Mouse (Mus musculus): ENCODE data around the gene Slc22a15. TPM values are rescaled to one million over a fixed set of nuclear protein-coding genes. Genes with fewer than 3 reads are reported as not detected.

Slc22a15 gene
- polyA plus RNA-seq (2015; fragmentation: Nextera tagmentation; extraction: Ambion mirVana) = 4.2 and 4.5 TPM in 2 replicates

DNA sequence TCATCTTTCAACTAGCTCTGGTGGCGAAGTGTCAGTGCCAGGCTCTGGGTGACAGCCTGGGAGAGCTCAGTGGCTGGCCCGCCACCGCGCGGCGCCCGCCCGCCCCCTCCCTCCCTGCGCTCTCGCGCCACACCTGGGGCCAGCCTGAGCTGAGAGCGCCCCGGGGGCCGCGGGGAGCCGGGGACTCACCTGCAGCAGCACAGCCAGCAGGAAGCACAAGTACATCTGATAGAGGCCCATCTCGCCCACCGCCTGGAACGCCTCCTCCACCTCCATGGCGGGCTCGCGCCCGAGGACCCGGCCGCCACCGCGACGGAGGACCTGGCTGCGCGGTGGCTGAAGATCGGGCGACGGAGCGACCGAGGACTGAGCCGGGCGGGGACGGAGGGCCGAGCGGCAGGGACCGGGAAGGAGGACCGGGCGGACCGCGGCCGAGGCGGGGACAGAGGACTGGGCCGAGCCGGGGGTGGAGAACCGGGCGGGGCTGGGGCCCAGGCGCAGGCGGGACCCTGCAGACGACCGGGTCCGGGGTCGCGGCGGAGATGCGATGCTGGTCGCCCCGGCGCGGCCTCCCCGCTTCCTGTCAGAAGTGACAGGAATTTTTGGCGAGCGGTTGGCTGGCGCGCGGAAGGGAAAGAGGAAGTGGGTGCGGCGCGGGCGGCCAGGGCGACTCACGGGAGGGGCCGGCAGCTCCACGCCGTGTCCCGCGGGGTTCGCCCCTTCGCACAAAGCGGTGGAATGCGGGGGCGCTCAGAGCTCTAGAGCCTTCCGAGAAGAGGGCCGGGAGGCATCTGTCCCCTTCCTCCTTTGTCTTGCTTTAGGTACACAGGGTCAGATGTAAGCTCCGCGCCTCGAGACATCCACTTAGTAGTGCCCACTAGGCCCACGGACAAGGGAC, at the start of gene Slc22a15:
Gene Slc22a15 (minus strand): TSS at position 611 of the 898 bp plus-strand sequence.
- 2% methylated on average over 59 of the region's 92 CpGs for WGBS

DNA sequence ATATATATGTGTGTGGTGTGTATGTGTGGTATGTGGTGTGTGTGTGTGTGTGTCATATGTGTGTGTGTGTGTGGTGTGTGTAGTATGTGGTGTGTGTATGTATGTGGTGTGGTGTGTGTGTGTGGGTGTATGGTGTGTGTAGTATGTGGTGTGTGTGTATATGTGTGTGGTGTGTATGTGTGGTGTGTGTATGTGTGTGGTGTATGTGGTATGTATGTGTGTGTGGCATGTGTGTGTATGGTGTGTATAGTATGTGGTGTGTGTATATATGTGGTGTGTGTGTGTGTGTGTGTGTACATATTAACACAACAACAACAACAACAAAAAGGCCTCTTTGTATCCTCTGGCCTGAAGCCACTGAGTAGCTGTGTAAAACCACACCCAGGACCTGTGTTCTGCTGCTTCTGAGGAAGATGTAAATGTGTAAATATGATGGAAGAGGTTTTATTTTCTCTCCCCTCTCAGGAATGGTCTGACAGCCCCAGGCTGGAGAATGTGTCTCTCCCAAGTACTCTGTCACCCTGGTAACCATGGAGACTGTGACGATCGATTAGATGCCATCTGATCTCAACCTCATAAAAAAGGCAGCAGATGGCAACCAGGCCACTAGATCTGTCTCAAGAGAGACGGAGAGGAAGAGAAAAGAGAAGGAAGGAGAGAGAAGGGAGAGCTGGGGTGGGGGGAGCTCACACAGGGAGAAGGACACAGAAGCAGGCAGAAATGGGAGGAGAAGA, 42.7 kb upstream of the Slc22a15 start:
- Histone ChIP-seq H3K4me2 (replicated peaks; ENCODE audit: low read depth, low read length) (no peak overlapping the region), H3K36me3 (ENCODE audit: insufficient read depth, low read length) (no peaks in the 10 kb centered on the region), H3K4me1 (ENCODE audit: insufficient read depth, low read depth, low read length) (no peaks in the 10 kb centered on the region), H3K9ac (replicated peaks; ENCODE audit: low read depth) (no peak overlapping the region), H3K27me3 (replicated peaks; ENCODE audit: insufficient read depth, low read length) (no peaks in the 10 kb centered on the region), H3K27ac (ENCODE audit: low read length) (no peak overlapping the region), H3K4me3 (ENCODE audit: low read depth, low read length) (no peak overlapping the region), H3K9me3 (ENCODE audit: low read length) (no peaks in the 10 kb centered on the region)
- ATAC-seq = no peak
- no peak for TF ChIP-seq CTCF (IDR thresholded peaks at IDR 0.05)
- no peak for TF ChIP-seq EP300 (IDR thresholded peaks at IDR 0.05)
- WGBS = 29% methylated on average over 3 of the region's 3 CpGs
- DNase-seq (ENCODE audit: low spot score) = no peak

More for the DNA sequence above, at the start of gene Slc22a15:
- Histone ChIP-seq H3K4me3 (ENCODE audit: low read depth, low read length) (peak within 1 kb of the TSS; percentile 82), H3K36me3 (ENCODE audit: insufficient read depth, low read length) (no peaks in the 10 kb centered on the region), H3K27me3 (replicated peaks; ENCODE audit: insufficient read depth, low read length) (no peaks in the 10 kb centered on the region), H3K4me1 (ENCODE audit: insufficient read depth, low read depth, low read length) (0 out of 2 replicates have a peak, but pooled peaks cover 4% of the 10 kb centered on the region), H3K4me2 (replicated peaks; ENCODE audit: low read depth, low read length) (peak within 1 kb of the TSS; percentile 94), H3K9ac (replicated peaks; ENCODE audit: low read depth) (peak within 1 kb of the TSS; percentile 91), H3K27ac (ENCODE audit: low read length) (peak within 1 kb of the TSS; percentile 92), H3K9me3 (ENCODE audit: low read length) (no peaks in the 10 kb centered on the region)
- TF ChIP-seq CTCF (IDR thresholded peaks at IDR 0.05) (peak; percentile 20; the same call in 1 of the 2 replicates), EP300 (IDR thresholded peaks at IDR 0.05) (no peak)
- DNase-seq (ENCODE audit: low spot score) = peak; percentile 84
- ATAC-seq = peak; percentile 87

DNA sequence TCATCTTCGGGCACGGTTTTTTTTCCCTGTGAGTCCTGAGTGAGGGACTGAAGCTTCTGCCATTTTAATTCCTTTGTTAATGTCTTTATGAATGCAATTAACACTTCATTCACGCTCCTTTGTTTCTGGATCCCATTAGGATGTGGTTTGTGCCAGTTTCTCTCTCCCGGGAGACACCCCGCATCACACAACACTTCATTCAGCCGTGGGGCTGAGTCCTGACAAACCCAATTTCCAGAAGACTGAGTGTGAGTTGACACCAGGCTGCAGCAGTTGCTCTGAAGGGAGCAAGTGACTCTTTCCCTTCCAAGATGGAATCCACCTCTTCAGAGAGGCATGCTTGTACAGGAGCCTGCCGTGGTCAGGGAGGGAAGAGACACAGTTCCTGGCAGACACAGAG, 40.1 kb upstream of the Slc22a15 start:
- Histone ChIP-seq H3K9ac (replicated peaks; ENCODE audit: low read depth) (no peak overlapping the region), H3K4me2 (replicated peaks; ENCODE audit: low read depth, low read length) (no peak overlapping the region), H3K36me3 (ENCODE audit: insufficient read depth, low read length) (no peaks in the 10 kb centered on the region), H3K4me1 (ENCODE audit: insufficient read depth, low read depth, low read length) (no peaks in the 10 kb centered on the region), H3K4me3 (ENCODE audit: low read depth, low read length) (no peak overlapping the region), H3K9me3 (ENCODE audit: low read length) (no peaks in the 10 kb centered on the region), H3K27me3 (replicated peaks; ENCODE audit: insufficient read depth, low read length) (no peaks in the 10 kb centered on the region), H3K27ac (ENCODE audit: low read length) (no peak overlapping the region)
- WGBS = 34% methylated on average over 7 of the region's 7 CpGs
- no peak for TF ChIP-seq EP300 (IDR thresholded peaks at IDR 0.05)
- TF ChIP-seq CTCF (IDR thresholded peaks at IDR 0.05) = no peak
- ATAC-seq (no peak), DNase-seq (ENCODE audit: low spot score) (no peak)

DNA sequence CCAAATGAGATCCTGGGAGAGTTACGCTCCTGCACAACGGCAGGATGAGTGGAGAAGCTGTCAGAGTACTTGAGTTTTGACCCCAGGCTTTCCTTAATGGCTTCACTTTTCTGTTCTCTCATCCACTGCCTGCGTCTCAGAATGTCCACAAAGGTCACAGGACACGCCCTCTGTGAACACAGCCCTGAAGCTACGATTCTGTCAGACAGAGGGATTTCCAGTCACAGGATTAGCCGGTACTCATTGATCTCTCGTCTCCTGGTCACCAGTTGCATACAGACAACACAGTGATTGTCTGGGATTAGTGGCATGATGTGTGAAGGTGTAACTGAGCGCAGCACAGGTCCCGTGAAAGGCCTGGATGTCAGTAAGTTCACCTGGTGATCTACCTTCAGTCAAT, 39.2 kb upstream of the Slc22a15 start:
- no peak overlapping the region for H3K9ac ChIP-seq (replicated peaks; ENCODE audit: low read depth)
- WGBS = 40% methylated on average over 9 of the region's 9 CpGs
- no peaks in the 10 kb centered on the region for H3K4me1 ChIP-seq (ENCODE audit: insufficient read depth, low read depth, low read length)
- H3K9me3 ChIP-seq (ENCODE audit: low read length) = no peaks in the 10 kb centered on the region
- no peaks in the 10 kb centered on the region for H3K27me3 ChIP-seq (replicated peaks; ENCODE audit: insufficient read depth, low read length)
- no peak overlapping the region for H3K4me2 ChIP-seq (replicated peaks; ENCODE audit: low read depth, low read length)
- TF ChIP-seq EP300 (IDR thresholded peaks at IDR 0.05) (no peak), CTCF (IDR thresholded peaks at IDR 0.05) (no peak)
- H3K36me3 ChIP-seq (ENCODE audit: insufficient read depth, low read length) = no peaks in the 10 kb centered on the region
- ATAC-seq = no peak
- no peak for DNase-seq (ENCODE audit: low spot score)
- no peak overlapping the region for H3K4me3 ChIP-seq (ENCODE audit: low read depth, low read length)
- no peak overlapping the region for H3K27ac ChIP-seq (ENCODE audit: low read length)

DNA sequence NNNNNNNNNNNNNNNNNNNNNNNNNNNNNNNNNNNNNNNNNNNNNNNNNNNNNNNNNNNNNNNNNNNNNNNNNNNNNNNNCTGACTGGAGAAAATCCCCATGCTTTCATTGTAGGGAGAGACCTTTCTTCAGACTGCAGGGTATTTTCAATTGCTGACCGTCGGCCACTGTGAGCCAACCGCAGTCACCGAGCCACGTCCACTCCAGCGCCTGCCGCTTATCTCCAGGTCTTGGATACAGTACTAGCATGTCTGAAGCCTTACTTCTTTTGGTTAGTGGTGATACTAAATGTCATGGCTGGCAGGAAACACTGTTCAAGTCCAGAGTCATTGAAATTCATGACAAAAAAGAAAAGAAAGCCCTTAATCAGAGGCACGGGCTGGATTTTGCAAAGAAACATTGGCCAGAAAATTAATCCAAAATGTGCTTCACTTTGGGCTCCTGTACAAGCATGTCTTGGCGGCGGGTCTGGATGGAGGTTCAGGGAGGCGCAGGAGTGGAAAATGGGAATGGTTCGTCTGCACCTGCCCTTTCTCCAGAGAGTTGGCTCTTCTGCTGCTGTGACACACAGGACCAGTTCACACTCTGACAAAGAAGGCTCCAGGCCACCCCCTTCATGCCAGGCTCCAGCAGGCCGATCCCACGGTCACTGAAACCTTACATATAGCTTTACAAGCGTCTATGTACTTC, 37.0 kb upstream of the Slc22a15 start:
- WGBS = 91% methylated on average over 15 of the region's 15 CpGs
- TF ChIP-seq EP300 (IDR thresholded peaks at IDR 0.05) (no peak), CTCF (IDR thresholded peaks at IDR 0.05) (no peak)
- Histone ChIP-seq H3K36me3 (ENCODE audit: insufficient read depth, low read length) (no peaks in the 10 kb centered on the region), H3K27me3 (replicated peaks; ENCODE audit: insufficient read depth, low read length) (no peaks in the 10 kb centered on the region), H3K27ac (ENCODE audit: low read length) (no peak overlapping the region), H3K4me3 (ENCODE audit: low read depth, low read length) (no peak overlapping the region), H3K9me3 (ENCODE audit: low read length) (no peaks in the 10 kb centered on the region), H3K4me1 (ENCODE audit: insufficient read depth, low read depth, low read length) (no peaks in the 10 kb centered on the region), H3K4me2 (replicated peaks; ENCODE audit: low read depth, low read length) (no peak overlapping the region), H3K9ac (replicated peaks; ENCODE audit: low read depth) (no peak overlapping the region)
- DNase-seq (ENCODE audit: low spot score) = no peak
- no peak for ATAC-seq

DNA sequence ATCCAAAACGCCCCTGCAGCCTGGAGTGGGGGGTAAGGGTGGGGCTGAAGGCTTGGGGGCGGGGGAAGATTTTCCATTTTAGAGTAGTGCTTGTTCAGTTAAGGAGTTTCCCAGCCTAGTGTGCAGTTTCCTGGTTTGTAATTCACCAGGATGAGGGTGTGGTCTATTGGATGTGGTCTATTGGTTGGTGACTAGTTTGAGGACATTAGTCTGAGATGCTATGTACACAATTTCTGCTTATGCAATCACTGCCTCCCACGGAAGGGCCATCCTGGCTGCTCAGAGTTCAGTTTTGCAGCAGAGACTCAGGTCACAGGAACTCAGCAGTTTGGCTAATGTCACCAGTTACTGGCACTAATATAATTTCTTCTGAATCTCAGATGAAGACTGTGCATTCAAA, 33.8 kb upstream of the Slc22a15 start:
- H3K4me1 ChIP-seq (ENCODE audit: insufficient read depth, low read depth, low read length) = no peaks in the 10 kb centered on the region
- no peak overlapping the region for H3K4me2 ChIP-seq (replicated peaks; ENCODE audit: low read depth, low read length)
- TF ChIP-seq CTCF (IDR thresholded peaks at IDR 0.05) (no peak), EP300 (IDR thresholded peaks at IDR 0.05) (no peak)
- ATAC-seq (peak; percentile 57), DNase-seq (ENCODE audit: low spot score) (peak; percentile 68)
- H3K27me3 ChIP-seq (replicated peaks; ENCODE audit: insufficient read depth, low read length) = no peaks in the 10 kb centered on the region
- H3K36me3 ChIP-seq (ENCODE audit: insufficient read depth, low read length) = no peaks in the 10 kb centered on the region
- H3K9ac ChIP-seq (replicated peaks; ENCODE audit: low read depth) = no peak overlapping the region
- H3K4me3 ChIP-seq (ENCODE audit: low read depth, low read length) = no peak overlapping the region
- no peak overlapping the region for H3K27ac ChIP-seq (ENCODE audit: low read length)
- WGBS = 40% methylated on average over 3 of the region's 3 CpGs
- H3K9me3 ChIP-seq (ENCODE audit: low read length) = no peaks in the 10 kb centered on the region
